Mouse (Mus musculus) erythroblast, embryonic 14.5 days (primary cell): ENCODE measurements around the gene Borcs6.

Experiments
- GATA1 ChIP-seq: IDR thresholded peaks from 2 replicates; pipeline ENCODE4 v1.6.1; 2012; ENCODE audit warnings: low read length, inconsistent platforms, mixed read lengths
- TAL1 ChIP-seq: IDR thresholded peaks from 3 replicates; pipeline ENCODE4 v1.6.1; 2012; ENCODE audit warnings: low read length, inconsistent platforms, mixed read lengths

DNA sequence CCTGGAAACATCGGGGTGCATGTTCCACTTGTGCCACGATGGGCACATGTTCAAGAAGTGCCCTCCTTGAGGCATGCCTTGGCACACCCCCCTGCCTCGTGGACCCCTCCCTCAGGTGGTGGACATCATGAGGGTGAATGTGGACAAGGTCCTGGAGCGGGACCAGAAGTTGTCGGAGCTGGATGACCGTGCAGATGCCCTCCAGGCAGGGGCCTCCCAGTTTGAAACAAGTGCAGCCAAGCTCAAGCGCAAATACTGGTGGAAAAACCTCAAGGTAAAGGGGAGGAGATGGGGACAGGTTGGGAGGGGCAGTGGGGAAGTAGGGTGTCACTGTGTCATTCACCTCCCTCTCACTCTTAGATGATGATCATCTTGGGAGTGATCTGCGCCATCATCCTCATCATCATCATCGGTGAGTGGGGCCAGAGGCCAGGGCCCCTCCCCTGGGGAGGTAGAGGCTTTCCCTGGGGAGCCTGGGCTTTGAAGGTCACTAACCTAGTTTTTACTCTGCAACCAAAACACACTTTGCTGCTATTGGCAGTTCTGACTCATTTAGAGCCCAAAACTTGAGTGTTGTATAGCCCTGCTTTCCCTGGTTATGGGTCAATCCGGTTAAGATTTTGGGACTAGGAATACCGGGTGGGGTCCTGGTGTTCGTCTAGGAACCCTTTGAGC is 30.2 kb downstream of the Borcs6 start:
- no peak for TF ChIP-seq GATA1
- no peak for TF ChIP-seq TAL1
